ENCODE assay signal across 8 mouse cellular contexts in genomic region chr1:152090564-152091545, GRCm38 (mm10). TPM values are rescaled to one million over a fixed set of nuclear protein-coding genes. Genes with fewer than 3 reads are reported as not detected.
DNase-seq lines count a peak whose midpoint lies in the region; ATAC-seq and TF ChIP-seq lines count a peak whose summit lies in the region.

No protein-coding gene starts in this region.

- TF ChIP-seq EP300 in MEL (IDR thresholded peaks at IDR 0.05; ENCODE audit: low read depth in 1 of 2, low read length in 2 of 2): no peak
- no peak for TF ChIP-seq EP300 in heart, postnatal 0 days (IDR thresholded peaks at IDR 0.05; ENCODE audit: low read depth)

- no peak overlapping the region for H3K9ac ChIP-seq in MEL (ENCODE audit: control insufficient read depth, low read depth, low read length, poor library complexity, severe bottlenecking)
- peak overlapping the region; percentile 86 for H3K9ac ChIP-seq in heart, postnatal 0 days (replicated peaks; ENCODE audit: low read depth, low read length)
- peak overlapping the region; percentile 91 for H3K9ac ChIP-seq in lung, embryonic 14.5 days

- H3K27me3 ChIP-seq in MEL (ENCODE audit: control insufficient read depth in 1 of 2, insufficient read depth in 2 of 2, low read length in 2 of 2): peaks cover 9 to 12% of the 10 kb centered on the region in 2 experiments
- no peaks in the 10 kb centered on the region for H3K27me3 ChIP-seq in forebrain, embryonic 10.5 days (ENCODE audit: poor library complexity, severe bottlenecking)
- H3K27me3 ChIP-seq in heart, postnatal 0 days (ENCODE audit: control insufficient read depth, insufficient read depth, low read length): no peaks in the 10 kb centered on the region
- H3K27me3 ChIP-seq in lung, embryonic 14.5 days (ENCODE audit: insufficient read depth, low read length): no peaks in the 10 kb centered on the region

- peak overlapping the region; percentile 12 to 47; a peak in 3 of 4 replicates for H3K4me3 ChIP-seq in MEL (ENCODE audit: control insufficient read depth in 1 of 2, insufficient read depth in 1 of 2, low read depth in 2 of 2, low read length in 2 of 2)
- H3K4me3 ChIP-seq in forebrain, embryonic 10.5 days: peak overlapping the region; percentile 85
- peak overlapping the region; percentile 87 for H3K4me3 ChIP-seq in heart, postnatal 0 days (ENCODE audit: low read depth, low read length)
- H3K4me3 ChIP-seq in lung, embryonic 14.5 days (ENCODE audit: low read depth, low read length): peak overlapping the region; percentile 89

- ATAC-seq in heart, postnatal 0 days (ENCODE audit: insufficient read depth, low read depth): peak; percentile 54
- ATAC-seq in lung, embryonic 14.5 days (ENCODE audit: insufficient read depth): peak; percentile 66

- no peak for DNase-seq in MEL (ENCODE audit: low read depth, low spot score)
- DNase-seq in adrenal gland, postnatal 4 days (ENCODE audit: low spot score in 2 of 2): peak; percentile 11 to 18
- DNase-seq in forebrain, embryonic 10.5 days (ENCODE audit: extremely low spot score, low spot score): peak; percentile 68
- peak; percentile 44 for DNase-seq in heart, postnatal 0 days (ENCODE audit: low spot score)
- DNase-seq in kidney, postnatal 25 days: peak; percentile 44 to 67
- peak; percentile 62 for DNase-seq in lung, embryonic 14.5 days
- DNase-seq in ovary, postnatal 14 days (ENCODE audit: low spot score): peak; percentile 19
- no peak for DNase-seq in c-Kit-positive CD71-positive TER-119-positive erythroid progenitor cells, embryonic 14.5 days (ENCODE audit: low spot score)

- H3K4me2 ChIP-seq in heart, postnatal 0 days (ENCODE audit: low read depth, low read length): peak overlapping the region; percentile 86
- H3K4me2 ChIP-seq in lung, embryonic 14.5 days: peak overlapping the region; percentile 85

- peaks cover 0 to 9% of the 10 kb centered on the region in 2 experiments; a peak in 2 of 4 replicates for H3K36me3 ChIP-seq in MEL (ENCODE audit: control insufficient read depth in 1 of 2, insufficient read depth in 2 of 2, low read length in 2 of 2)
- no peaks in the 10 kb centered on the region for H3K36me3 ChIP-seq in forebrain, embryonic 10.5 days (replicated peaks)
- no peaks in the 10 kb centered on the region for H3K36me3 ChIP-seq in heart, postnatal 0 days (replicated peaks; ENCODE audit: control insufficient read depth, insufficient read depth, low read length)
- no peaks in the 10 kb centered on the region for H3K36me3 ChIP-seq in lung, embryonic 14.5 days (ENCODE audit: insufficient read depth)

- WGBS in forebrain, embryonic 10.5 days: under 1% methylated on average over 36 of the region's 36 CpGs
- WGBS in heart, postnatal 0 days: 3% methylated on average over 36 of the region's 36 CpGs
- 2% methylated on average over 36 of the region's 36 CpGs for WGBS in lung, embryonic 14.5 days

- no peak overlapping the region for H3K27ac ChIP-seq in MEL (ENCODE audit: control insufficient read depth, low read depth, low read length)
- H3K27ac ChIP-seq in forebrain, embryonic 10.5 days: peak overlapping the region; percentile 97
- H3K27ac ChIP-seq in heart, postnatal 0 days (ENCODE audit: low read depth): peak overlapping the region; percentile 88
- H3K27ac ChIP-seq in lung, embryonic 14.5 days (ENCODE audit: low read depth): peak overlapping the region; percentile 63; the same call in 1 of the 2 replicates

- H3K4me1 ChIP-seq in MEL (ENCODE audit: control insufficient read depth in 1 of 2, insufficient read depth in 2 of 2, low read length in 2 of 2): peaks cover 0 to 10% of the 10 kb centered on the region in 2 experiments; a peak in 1 of 4 replicates
- H3K4me1 ChIP-seq in forebrain, embryonic 10.5 days: peaks cover 45% of the 10 kb centered on the region
- peaks cover 20% of the 10 kb centered on the region for H3K4me1 ChIP-seq in heart, postnatal 0 days (ENCODE audit: control insufficient read depth, insufficient read depth)
- 0 out of 2 replicates have a peak, but pooled peaks cover 3% of the 10 kb centered on the region for H3K4me1 ChIP-seq in lung, embryonic 14.5 days (ENCODE audit: insufficient read depth)

- no peak for TF ChIP-seq POLR2A in MEL (IDR thresholded peaks at IDR 0.05; ENCODE audit: control insufficient read depth in 1 of 2, insufficient read depth in 1 of 2, low read depth in 1 of 2, low read length in 2 of 2, poor library complexity in 1 of 2)

- H3K79me2 ChIP-seq in MEL (ENCODE audit: control insufficient read depth, insufficient read depth, low read length, poor library complexity): no peaks in the 10 kb centered on the region

- TF ChIP-seq CTCF in MEL (IDR thresholded peaks at IDR 0.05 in 2 of 3, conservative IDR thresholded peaks at IDR 0.05 in 1 of 3; ENCODE audit: control insufficient read depth in 1 of 3, insufficient read depth in 1 of 3, low read depth in 2 of 3, low read length in 3 of 3, poor library complexity in 1 of 3, severe bottlenecking in 1 of 3): no peak
- no peak for TF ChIP-seq CTCF in heart, postnatal 0 days (IDR thresholded peaks at IDR 0.05; ENCODE audit: low read depth)
- TF ChIP-seq CTCF in lung, embryonic 14.5 days (IDR thresholded peaks at IDR 0.05; ENCODE audit: low read depth): no peak

- TF ChIP-seq RAD21 in MEL (IDR thresholded peaks at IDR 0.05; ENCODE audit: low read depth, low read length): no peak

- H3K9me3 ChIP-seq in MEL (replicated peaks; ENCODE audit: insufficient read depth, low read length): no peaks in the 10 kb centered on the region
- no peaks in the 10 kb centered on the region for H3K9me3 ChIP-seq in forebrain, embryonic 10.5 days
- no peaks in the 10 kb centered on the region for H3K9me3 ChIP-seq in heart, postnatal 0 days (replicated peaks; ENCODE audit: control insufficient read depth, low read length)
- no peaks in the 10 kb centered on the region for H3K9me3 ChIP-seq in lung, embryonic 14.5 days (ENCODE audit: low read depth, low read length)

TF ChIP-seq in MEL, 35 proteins besides CTCF, POLR2A, EP300 and RAD21:
- TF ChIP-seq RCOR1 (IDR thresholded peaks at IDR 0.05; ENCODE audit: low read depth, low read length) (no peak), ETS1 (IDR thresholded peaks at IDR 0.05; ENCODE audit: low read depth, low read length) (no peak), ZKSCAN1 (IDR thresholded peaks at IDR 0.05; ENCODE audit: low read depth, low read length) (no peak), MAFK (IDR thresholded peaks at IDR 0.05; ENCODE audit: borderline replicate concordance, low read depth, low read length) (no peak), BHLHE40 (IDR thresholded peaks at IDR 0.05; ENCODE audit: borderline replicate concordance, low read depth, low read length) (no peak), POLR2AphosphoS2 (IDR thresholded peaks at IDR 0.05; ENCODE audit: low read length) (no peak), TAL1 (IDR thresholded peaks at IDR 0.05; ENCODE audit: low read length) (no peak), USF2 (IDR thresholded peaks at IDR 0.05; ENCODE audit: borderline replicate concordance in 1 of 2, insufficient read depth in 1 of 2, low read depth in 1 of 2, low read length in 2 of 2) (no peak)

RNA-seq across cellular contexts. Expression of gene 1700025G04Rik, which starts 0.9 kb away (rescaled TPM):
- 0.04 and 0.07 TPM in 2 replicates for total RNA-seq in MEL (2012; rRNA removed)
- under 1 TPM in 1 of 2 experiments, not detected in 1; 0.91 TPM for polyA plus RNA-seq in MEL (2012; ENCODE audit: insufficient read depth in 1 of 2, insufficient read length in 2 of 2, low read depth in 1 of 2, low replicate concordance in 2 of 2, missing spikeins in 1 of 2)
- total RNA-seq in adrenal gland, postnatal 4 days (2021): 10 to 100 TPM; 82.4 to 91.7 TPM
- 14.2 and 15.4 TPM in 2 replicates for polyA plus RNA-seq in forebrain, embryonic 10.5 days (2016; fragmentation: Nextera tagmentation; extraction: Ambion mirVana)
- 30.1 and 46.1 TPM in 2 replicates for total RNA-seq in heart, postnatal 0 days (2014; rRNA removed; ENCODE audit: low replicate concordance)
- 13.0 and 13.8 TPM in 2 replicates for polyA plus RNA-seq in heart, postnatal 0 days (2015; fragmentation: Nextera tagmentation; extraction: Ambion mirVana)
- 24.9 and 27.4 TPM in 2 replicates for polyA plus RNA-seq in lung, embryonic 14.5 days (2014; fragmentation: Nextera tagmentation; extraction: Ambion mirVana)

Comparison
In these comparisons a context has a peak if more than half of its experiments do, and no peak if none do; other contexts are left out.
1. DNase-seq: peak in adrenal gland, postnatal 4 days (2 of 2), forebrain, embryonic 10.5 days (single experiment), heart, postnatal 0 days (single experiment), kidney, postnatal 25 days (2 of 2), lung, embryonic 14.5 days (single experiment) and ovary, postnatal 14 days (single experiment); none in MEL (single experiment) and c-Kit-positive CD71-positive TER-119-positive erythroid progenitor cells, embryonic 14.5 days (single experiment).
2. H3K4me3 ChIP-seq: peak in every context shown above with its lines; median percentile 89 in lung, embryonic 14.5 days; 87 in heart, postnatal 0 days; 85 in forebrain, embryonic 10.5 days; 30 in MEL.